Mouse (Mus musculus) heart, adult 2 months (tissue): ENCODE measurements around the gene Wwox. TPM values are rescaled to one million over a fixed set of nuclear protein-coding genes. Genes with fewer than 3 reads are reported as not detected.

Experiments
- DNase-seq, 2 experiments: peaks; one replicate each; pipeline ENCODE4 v3.0.0; 2021
- H3K27ac ChIP-seq: fragments of 200-600 bp; 2 replicates; pipeline ENCODE4 v1.8.1; 2022
- H3K27me3 ChIP-seq: fragments of 200-500 bp; 2 replicates; pipeline ENCODE4 v1.6.1; 2012; ENCODE audit warnings: mild to moderate bottlenecking, low read length, inconsistent platforms, mixed read lengths; ENCODE audit not compliant: control insufficient read depth, insufficient read depth
- H3K36me3 ChIP-seq: fragments of 200-500 bp; 2 replicates; pipeline ENCODE4 v1.6.1; 2012; ENCODE audit warnings: low read length, inconsistent platforms; ENCODE audit not compliant: control insufficient read depth, insufficient read depth
- H3K4me1 ChIP-seq: fragments of 200-500 bp; 2 replicates; pipeline ENCODE4 v1.6.1; 2011; ENCODE audit warnings: low read length; ENCODE audit not compliant: control insufficient read depth, insufficient read depth
- H3K4me3 ChIP-seq: fragments of 200-600 bp; 2 replicates; pipeline ENCODE4 v1.8.1; 2022
- H3K79me2 ChIP-seq: fragments of 200-500 bp; replicated peaks from 2 replicates; pipeline ENCODE4 v1.6.1; 2012; ENCODE audit warnings: mild to moderate bottlenecking, inconsistent platforms, low read length, moderate library complexity, mixed read lengths; ENCODE audit not compliant: control insufficient read depth, insufficient read depth
- H3K9ac ChIP-seq: fragments of 200-500 bp; 2 replicates; pipeline ENCODE4 v1.6.1; 2012; ENCODE audit warnings: low read depth, mild to moderate bottlenecking, control low read depth, inconsistent platforms, low read length, mixed read lengths
- CTCF ChIP-seq: fragments of 200-600 bp; IDR thresholded peaks from 2 replicates; pipeline ENCODE4 v1.8.1; 2022; ENCODE audit warnings: antibody characterized with exemption, mild to moderate bottlenecking, moderate library complexity
- EP300 ChIP-seq: fragments of 200-500 bp; IDR thresholded peaks from 2 replicates; pipeline ENCODE4 v1.6.1; 2011; ENCODE audit warnings: low read depth, low read length, control low read depth; ENCODE audit not compliant: insufficient read depth
- POLR2A ChIP-seq: fragments of 200-500 bp; IDR thresholded peaks from 2 replicates; pipeline ENCODE4 v1.6.1; 2011; ENCODE audit warnings: mild to moderate bottlenecking, low read depth, low read length, control low read depth; ENCODE audit not compliant: insufficient read depth
- WGBS: fragments of 180-500 bp; shearing (Covaris S2); methylation state at CpG from one replicate; pipeline ENCODE4 v1.1.7; 2018; 5-methylcytosine and 5-hydroxymethylcytosine counted together
- intact Hi-C: fragments of 180-260 bp; cut with DNase I; formaldehyde crosslinking; loops from one replicate; pipeline ENCODE4 v1.15.1; 2025
- polyA plus RNA-seq: library from polyadenylated mRNA; depleted of rRNA; stranded (reverse); fragments of >200 nt; gene quantifications from 2 replicates; pipeline ENCODE4 v1.2.3, GENCODE M21; 2012
- total RNA-seq, 2 experiments: library from RNA; stranded (reverse); gene quantifications; 2 replicates each; pipeline ENCODE4 v1.2.3; 2021

Wwox gene
- total and polyA plus RNA-seq, 3 experiments: 3.3 to 4.6 (median 4.6) TPM

DNA sequence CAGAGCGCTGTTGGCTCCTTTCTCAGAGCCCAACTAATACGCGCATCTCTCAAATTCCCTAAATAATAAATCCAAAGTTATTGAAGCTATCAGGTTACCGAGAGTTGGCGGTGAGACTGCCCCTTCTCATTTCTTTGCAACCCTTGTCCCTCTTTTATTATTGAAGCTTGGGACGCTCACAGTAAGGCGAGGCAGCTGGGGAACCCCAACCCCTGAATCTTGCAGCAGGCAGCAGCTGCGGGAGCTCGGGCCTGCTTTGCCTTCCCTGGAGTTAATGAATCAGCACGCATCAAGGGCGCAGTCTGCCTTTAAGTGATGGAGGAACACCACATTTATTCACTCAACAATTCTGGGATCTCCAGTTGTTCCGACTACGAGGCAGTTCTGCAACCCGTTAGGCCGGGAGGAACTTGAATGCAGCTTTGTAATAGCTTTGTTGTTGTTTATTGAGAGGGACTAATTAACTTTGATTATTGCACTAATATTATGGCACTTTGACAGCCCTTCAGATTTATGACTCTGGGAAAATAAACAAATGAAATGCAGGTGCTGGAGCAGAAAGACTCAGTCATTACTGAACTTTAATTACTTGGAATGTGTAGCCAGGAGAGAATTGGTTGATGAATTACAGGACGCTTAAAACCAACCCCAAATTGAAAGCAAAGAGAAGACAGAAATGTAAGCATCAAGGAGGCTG lies 60.1 kb downstream of the Wwox start:
- TF ChIP-seq POLR2A (no peak), CTCF (no peak), EP300 (no peak)
- Histone ChIP-seq H3K27ac (no peak overlapping the region), H3K27me3 (no peaks in the 10 kb centered on the region), H3K79me2 (no peaks in the 10 kb centered on the region), H3K9ac (no peak overlapping the region), H3K36me3 (no peaks in the 10 kb centered on the region), H3K4me3 (no peak overlapping the region), H3K4me1 (no peaks in the 10 kb centered on the region)
- WGBS: 93% methylated on average over 16 of the region's 16 CpGs
- no peak for DNase-seq
- intact Hi-C loops: no loop called here

GRCm38 (mm10) chr8:114501906-114502305 lies 62.5 kb downstream of the Wwox start:
- Histone ChIP-seq H3K4me1 (no peaks in the 10 kb centered on the region; the same call in 1 of the 2 replicates), H3K9ac (no peak overlapping the region), H3K27ac (no peak overlapping the region), H3K27me3 (no peaks in the 10 kb centered on the region), H3K36me3 (no peaks in the 10 kb centered on the region), H3K79me2 (no peaks in the 10 kb centered on the region), H3K4me3 (no peak overlapping the region)
- WGBS: 89% methylated on average over 6 of the region's 6 CpGs
- no peak for DNase-seq
- TF ChIP-seq CTCF (no peak), EP300 (no peak), POLR2A (no peak)
- intact Hi-C loops: no loop called here

- WGBS: 59% methylated on average over 3 of the region's 3 CpGs
- H3K27me3 ChIP-seq: no peaks in the 10 kb centered on the region
Observed at GRCm38 (mm10) chr8:114503196-114503595, 63.7 kb downstream of the Wwox start.

GRCm38 (mm10) chr8:114504889-114505288 lies 65.4 kb downstream of the Wwox start:
- Histone ChIP-seq H3K9ac (no peak overlapping the region), H3K36me3 (no peaks in the 10 kb centered on the region), H3K4me1 (no peaks in the 10 kb centered on the region; the same call in 1 of the 2 replicates), H3K4me3 (no peak overlapping the region), H3K27ac (no peak overlapping the region), H3K79me2 (no peaks in the 10 kb centered on the region), H3K27me3 (no peaks in the 10 kb centered on the region)
- TF ChIP-seq EP300: no peak
- no peak for TF ChIP-seq CTCF
- TF ChIP-seq POLR2A: no peak
- DNase-seq: no peak
- WGBS: 67% methylated on average over 11 of the region's 11 CpGs
- intact Hi-C loops: no loop called here

More at GRCm38 (mm10) chr8:114503196-114503595, 63.7 kb downstream of the Wwox start:
- Histone ChIP-seq H3K9ac (no peak overlapping the region), H3K4me1 (no peaks in the 10 kb centered on the region; the same call in 1 of the 2 replicates), H3K36me3 (no peaks in the 10 kb centered on the region), H3K4me3 (no peak overlapping the region), H3K27ac (no peak overlapping the region), H3K79me2 (no peaks in the 10 kb centered on the region)
- intact Hi-C loops: no loop called here
- no peak for TF ChIP-seq CTCF
- no peak for TF ChIP-seq EP300
- no peak for TF ChIP-seq POLR2A
- no peak for DNase-seq

DNA sequence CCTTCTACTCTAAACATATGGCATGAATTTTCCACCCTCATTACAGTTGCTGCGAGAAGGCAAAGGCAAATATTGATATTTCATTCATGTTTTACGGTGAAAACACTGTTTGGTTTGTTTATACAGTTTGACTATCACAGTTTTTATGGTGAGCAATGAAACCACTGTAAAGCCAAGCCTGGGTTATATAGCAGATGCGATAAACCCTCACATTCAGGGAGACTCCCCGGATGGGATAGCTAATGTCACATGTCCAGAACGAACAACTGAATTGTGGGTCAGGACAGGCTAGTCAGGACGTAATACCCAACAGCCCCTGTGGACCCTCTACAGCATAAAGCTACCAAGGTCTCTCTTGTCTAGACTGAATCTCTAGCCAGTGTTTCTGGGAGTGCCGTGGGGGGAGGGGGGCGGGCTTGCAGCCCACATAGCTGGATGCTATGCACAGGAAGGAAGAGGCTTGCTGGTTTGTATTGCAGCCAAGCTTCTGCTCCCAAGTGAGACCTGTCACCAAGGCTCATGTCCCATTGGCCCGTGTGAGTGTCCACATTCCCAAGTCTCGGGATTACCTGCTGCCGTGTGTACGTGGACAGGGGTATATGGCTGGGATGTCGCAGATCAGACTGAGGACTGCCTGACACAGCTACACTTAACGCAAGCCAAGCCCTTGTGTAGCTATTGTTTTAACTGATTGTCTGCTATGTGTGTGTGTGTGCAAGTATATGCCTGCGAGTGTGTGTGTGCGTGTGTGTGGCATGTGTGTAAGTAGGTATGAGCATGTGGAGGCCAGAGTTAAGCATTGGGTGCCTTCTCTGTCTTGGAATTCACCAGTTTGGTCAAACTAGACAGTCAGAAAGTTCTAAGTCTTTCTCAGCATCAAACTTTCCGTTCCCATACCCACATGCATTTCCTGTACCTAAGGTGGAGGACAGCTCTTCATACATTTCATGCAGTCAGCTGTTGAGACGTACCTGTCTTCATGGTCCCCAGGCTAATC lies 66.2 kb downstream of the Wwox start:
- 61% methylated on average over 18 of the region's 18 CpGs for WGBS
- no peak overlapping the region for H3K4me3 ChIP-seq
- no peaks in the 10 kb centered on the region for H3K36me3 ChIP-seq
- no peak for DNase-seq
- intact Hi-C loops: no loop called here
- H3K79me2 ChIP-seq: no peaks in the 10 kb centered on the region
- no peaks in the 10 kb centered on the region; the same call in 1 of the 2 replicates for H3K4me1 ChIP-seq
- TF ChIP-seq EP300 (no peak), CTCF (no peak), POLR2A (no peak)
- H3K9ac ChIP-seq: no peak overlapping the region
- no peak overlapping the region for H3K27ac ChIP-seq
- H3K27me3 ChIP-seq: no peaks in the 10 kb centered on the region

GRCm38 (mm10) chr8:114507404-114507803 lies 67.9 kb downstream of the Wwox start:
- Histone ChIP-seq H3K27me3 (no peaks in the 10 kb centered on the region), H3K36me3 (no peaks in the 10 kb centered on the region), H3K27ac (no peak overlapping the region), H3K79me2 (no peaks in the 10 kb centered on the region), H3K4me1 (no peaks in the 10 kb centered on the region; the same call in 1 of the 2 replicates), H3K9ac (no peak overlapping the region), H3K4me3 (no peak overlapping the region)
- no peak for DNase-seq
- intact Hi-C loops: no loop called here
- TF ChIP-seq CTCF (no peak), POLR2A (no peak), EP300 (no peak)
- 46% methylated on average over 7 of the region's 7 CpGs for WGBS
